Mouse (Mus musculus): ENCODE data around the gene Ctnna3. TPM values are rescaled to one million over a fixed set of nuclear protein-coding genes. Genes with fewer than 3 reads are reported as not detected.
"Not testable (repeated sequence)": the region's sequence is repeated elsewhere in the genome, so short reads cannot be mapped to it uniquely, and the experiment has no call there.

Ctnna3 gene
- polyA plus RNA-seq, 1 experiment from 2014 or later, result 0.26 TPM

GRCm38 (mm10) chr10:64197584-64197983, 767.7 kb downstream of the Ctnna3 start:
- 94% methylated on average over 1 of the region's 1 CpGs for WGBS
- no peak overlapping the region for H3K27ac ChIP-seq
- no peak overlapping the region for H3K4me2 ChIP-seq
- no peak overlapping the region for H3K4me3 ChIP-seq
- no peaks in the 10 kb centered on the region for H3K9me3 ChIP-seq (replicated peaks)
- H3K36me3 ChIP-seq (ENCODE audit: poor library complexity, severe bottlenecking), result no peaks in the 10 kb centered on the region
- no peaks in the 10 kb centered on the region for H3K27me3 ChIP-seq
- no peak for ATAC-seq
- no peak overlapping the region for H3K9ac ChIP-seq
- H3K4me1 ChIP-seq, result no peaks in the 10 kb centered on the region

DNA sequence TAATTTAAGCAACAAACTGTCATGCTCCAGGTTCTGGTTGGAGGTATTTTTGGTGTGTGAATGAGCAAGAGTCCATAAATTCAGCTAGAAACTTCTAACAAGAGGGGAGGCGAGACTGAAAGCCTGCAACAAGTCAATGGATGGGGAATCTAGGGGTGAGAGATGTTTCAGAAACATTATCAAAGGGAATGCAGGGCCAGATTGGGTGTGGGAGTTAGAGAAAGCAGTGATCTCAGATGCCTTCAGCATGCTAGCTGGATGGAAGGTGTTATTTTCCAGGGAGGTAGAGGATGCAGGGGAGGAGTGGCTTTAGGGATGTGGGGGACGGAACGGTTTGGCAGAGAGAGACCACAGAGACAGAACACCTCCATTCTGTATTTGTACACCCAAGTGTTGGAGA, 785.7 kb downstream of the Ctnna3 start:
- H3K9ac ChIP-seq, result no peak overlapping the region
- H3K27ac ChIP-seq, result no peak overlapping the region
- H3K9me3 ChIP-seq (replicated peaks), result no peaks in the 10 kb centered on the region
- no peak overlapping the region for H3K4me2 ChIP-seq
- no peaks in the 10 kb centered on the region for H3K4me1 ChIP-seq
- no peaks in the 10 kb centered on the region for H3K27me3 ChIP-seq
- no peak for ATAC-seq
- H3K4me3 ChIP-seq, result no peak overlapping the region
- H3K36me3 ChIP-seq (ENCODE audit: poor library complexity, severe bottlenecking), result no peaks in the 10 kb centered on the region
- WGBS, result 94% methylated on average over 3 of the region's 3 CpGs

DNA sequence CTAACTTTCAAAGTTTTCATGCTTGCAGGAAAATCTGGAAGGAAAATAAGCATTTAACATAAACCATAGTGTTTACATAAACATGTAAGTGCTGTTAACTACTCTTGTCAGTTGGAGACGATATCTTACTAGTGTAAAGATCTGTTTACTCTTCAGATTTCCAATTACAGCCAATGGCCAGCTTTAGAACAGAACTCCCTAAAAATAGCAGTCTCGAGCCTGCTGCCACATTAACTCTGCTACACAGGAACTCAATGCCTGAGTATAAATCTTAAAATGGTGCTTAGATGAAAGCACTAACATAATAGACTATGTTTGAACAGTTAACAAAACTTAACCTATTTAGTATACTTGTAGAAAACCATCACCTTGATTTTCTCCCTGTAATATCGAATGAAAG, 793.1 kb downstream of the Ctnna3 start:
- no peak overlapping the region for H3K27ac ChIP-seq
- no peak for ATAC-seq
- no peak overlapping the region for H3K4me2 ChIP-seq
- H3K4me3 ChIP-seq, result no peak overlapping the region
- H3K27me3 ChIP-seq, result no peaks in the 10 kb centered on the region
- no peaks in the 10 kb centered on the region for H3K4me1 ChIP-seq
- no peaks in the 10 kb centered on the region for H3K9me3 ChIP-seq (replicated peaks)
- no peak overlapping the region for H3K9ac ChIP-seq
- H3K36me3 ChIP-seq (ENCODE audit: poor library complexity, severe bottlenecking), result no peaks in the 10 kb centered on the region
- WGBS, result 81% methylated on average over 3 of the region's 3 CpGs

- H3K27ac ChIP-seq, result no peak overlapping the region
- no peak overlapping the region for H3K9ac ChIP-seq
- H3K36me3 ChIP-seq (ENCODE audit: poor library complexity, severe bottlenecking), result no peaks in the 10 kb centered on the region
- no peak overlapping the region for H3K4me2 ChIP-seq
- ATAC-seq, result no peak
- H3K4me3 ChIP-seq, result no peak overlapping the region
- H3K4me1 ChIP-seq, result no peaks in the 10 kb centered on the region
- WGBS, result 93% methylated on average over 9 of the region's 9 CpGs
- H3K9me3 ChIP-seq (replicated peaks), result no peaks in the 10 kb centered on the region
- H3K27me3 ChIP-seq, result no peaks in the 10 kb centered on the region
Measured at GRCm38 (mm10) chr10:64224007-64224406, 794.1 kb downstream of the Ctnna3 start.

DNA sequence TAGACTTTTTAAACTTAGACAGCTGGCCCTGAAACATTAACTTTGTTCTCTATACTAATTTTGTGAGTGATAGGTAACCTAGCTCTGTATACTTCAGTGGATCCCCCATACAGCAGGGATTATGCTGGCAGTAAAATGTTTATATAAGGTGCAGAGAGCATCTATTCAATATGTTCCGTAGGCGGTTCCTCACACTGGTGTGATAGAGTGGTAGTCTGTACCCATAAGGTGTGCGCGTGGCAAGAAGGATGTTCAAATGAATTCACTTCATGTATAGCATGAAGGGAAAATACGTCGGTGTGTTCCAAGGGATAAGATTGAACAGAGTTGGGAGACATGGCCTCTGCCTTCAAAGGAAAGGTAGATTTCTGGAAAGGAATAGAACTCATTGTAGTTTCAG, 794.5 kb downstream of the Ctnna3 start:
- no peaks in the 10 kb centered on the region for H3K27me3 ChIP-seq
- no peaks in the 10 kb centered on the region for H3K9me3 ChIP-seq (replicated peaks)
- ATAC-seq, result no peak
- no peak overlapping the region for H3K27ac ChIP-seq
- no peak overlapping the region for H3K4me2 ChIP-seq
- H3K4me3 ChIP-seq, result no peak overlapping the region
- no peak overlapping the region for H3K9ac ChIP-seq
- 96% methylated on average over 6 of the region's 6 CpGs for WGBS
- no peaks in the 10 kb centered on the region for H3K4me1 ChIP-seq
- H3K36me3 ChIP-seq (ENCODE audit: poor library complexity, severe bottlenecking), result no peaks in the 10 kb centered on the region

DNA sequence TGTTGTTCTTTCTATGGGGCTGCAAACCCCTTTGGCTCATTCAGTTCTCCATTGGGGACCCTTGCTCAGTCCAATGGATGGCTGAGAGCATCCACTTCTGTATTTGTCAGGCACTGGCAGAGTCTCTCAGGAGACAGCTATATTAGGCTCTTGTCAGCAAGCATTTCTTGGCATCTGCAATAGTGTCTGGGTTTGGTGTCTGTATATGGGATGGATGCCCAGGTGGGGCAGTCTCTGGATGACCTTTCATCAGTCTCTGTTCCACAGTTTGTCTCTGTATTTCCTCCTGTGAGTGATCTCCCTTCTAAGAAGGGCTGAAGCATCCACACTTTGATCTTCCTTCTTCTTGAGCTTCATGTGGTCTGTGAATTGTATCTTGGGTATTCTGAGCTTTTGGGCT, 795.9 kb downstream of the Ctnna3 start:
- not testable (repeated sequence) for H3K36me3 ChIP-seq (ENCODE audit: poor library complexity, severe bottlenecking); H3K27me3 ChIP-seq; H3K9ac ChIP-seq; ATAC-seq; H3K4me3 ChIP-seq; H3K4me1 ChIP-seq; H3K9me3 ChIP-seq (replicated peaks); H3K27ac ChIP-seq; H3K4me2 ChIP-seq

DNA sequence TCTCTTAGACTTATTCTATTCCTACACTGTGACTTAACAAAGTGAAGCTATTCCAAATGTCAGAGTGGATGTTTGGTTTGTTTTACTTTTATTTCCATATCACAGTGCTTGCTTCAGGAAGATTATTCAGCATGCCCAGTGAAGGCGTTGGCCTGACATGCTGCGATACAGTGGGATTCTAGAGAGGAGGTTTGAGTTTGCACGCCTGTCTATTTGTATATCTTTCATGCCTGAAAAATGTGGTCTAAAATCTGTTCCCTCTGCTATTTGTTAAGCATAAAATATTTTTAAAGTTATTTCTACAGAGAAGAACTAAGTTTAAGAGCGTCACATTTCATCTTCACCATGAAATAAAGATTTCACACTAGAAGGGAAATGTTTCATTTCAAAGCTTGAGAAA, 813.5 kb downstream of the Ctnna3 start:
- no peaks in the 10 kb centered on the region for H3K27me3 ChIP-seq
- 91% methylated on average over 4 of the region's 4 CpGs for WGBS
- H3K36me3 ChIP-seq (ENCODE audit: poor library complexity, severe bottlenecking), result no peaks in the 10 kb centered on the region
- H3K4me1 ChIP-seq, result no peaks in the 10 kb centered on the region
- H3K4me3 ChIP-seq, result no peak overlapping the region
- H3K4me2 ChIP-seq, result no peak overlapping the region
- H3K9ac ChIP-seq, result no peak overlapping the region
- H3K9me3 ChIP-seq (replicated peaks), result no peaks in the 10 kb centered on the region
- no peak for ATAC-seq
- no peak overlapping the region for H3K27ac ChIP-seq

DNA sequence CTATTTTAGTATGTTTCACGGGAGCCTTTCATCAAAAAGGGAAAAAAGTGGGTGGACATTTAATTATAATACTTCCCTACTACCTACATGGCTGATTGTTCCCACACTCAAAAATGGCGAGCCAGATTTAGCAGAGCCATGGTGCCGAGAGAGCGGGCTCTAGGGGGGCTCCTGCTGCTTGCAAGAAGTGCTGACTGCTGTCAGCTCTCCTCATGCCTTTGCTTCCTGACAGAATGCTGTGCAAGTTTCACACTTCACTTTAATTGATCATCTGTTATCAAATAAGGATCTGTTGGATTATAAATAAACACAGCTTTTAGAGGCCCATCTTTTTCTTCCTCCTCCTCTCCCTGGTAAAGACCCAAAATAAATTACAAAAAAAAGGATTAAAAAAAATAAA, 838.3 kb downstream of the Ctnna3 start:
- Histone ChIP-seq H3K9me3 (replicated peaks) (no peaks in the 10 kb centered on the region), H3K4me2 (no peak overlapping the region), H3K36me3 (ENCODE audit: poor library complexity, severe bottlenecking) (no peaks in the 10 kb centered on the region), H3K27me3 (no peaks in the 10 kb centered on the region), H3K4me3 (no peak overlapping the region), H3K27ac (no peak overlapping the region), H3K9ac (no peak overlapping the region), H3K4me1 (no peaks in the 10 kb centered on the region)
- peak; percentile 53; the same call in 1 of the 2 replicates for ATAC-seq
- 77% methylated on average over 4 of the region's 4 CpGs for WGBS

GRCm38 (mm10) chr10:64275143-64275542, 845.2 kb downstream of the Ctnna3 start:
- H3K4me2 ChIP-seq, result no peak overlapping the region
- no peak overlapping the region for H3K27ac ChIP-seq
- H3K4me1 ChIP-seq, result no peaks in the 10 kb centered on the region
- no peak overlapping the region for H3K4me3 ChIP-seq
- ATAC-seq, result no peak
- no peaks in the 10 kb centered on the region for H3K9me3 ChIP-seq (replicated peaks)
- no peaks in the 10 kb centered on the region for H3K36me3 ChIP-seq (ENCODE audit: poor library complexity, severe bottlenecking)
- 74% methylated on average over 1 of the region's 1 CpGs for WGBS
- H3K9ac ChIP-seq, result no peak overlapping the region
- H3K27me3 ChIP-seq, result no peaks in the 10 kb centered on the region

DNA sequence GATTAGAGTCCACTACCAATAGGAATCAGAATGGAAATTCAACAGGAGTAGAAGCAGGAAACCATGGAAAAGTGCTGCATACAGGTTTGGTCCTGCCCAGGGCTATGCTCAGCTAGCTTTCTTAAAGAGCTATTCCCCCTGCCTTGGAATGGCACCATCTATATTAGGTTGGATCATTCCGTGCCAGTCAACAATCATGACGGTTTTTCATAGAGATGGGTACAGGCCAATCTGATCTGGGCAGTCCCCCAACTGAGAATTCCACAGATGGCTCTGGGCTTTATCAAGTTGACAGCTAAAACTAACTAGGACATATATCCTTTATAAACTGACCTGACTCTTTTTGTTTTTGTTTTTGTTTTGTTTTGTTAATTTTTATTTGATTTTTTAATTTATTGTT, 848.9 kb downstream of the Ctnna3 start:
- WGBS, result 89% methylated on average over 2 of the region's 2 CpGs
- H3K9ac ChIP-seq, result no peak overlapping the region
- H3K9me3 ChIP-seq (replicated peaks), result no peaks in the 10 kb centered on the region
- no peak overlapping the region for H3K27ac ChIP-seq
- H3K4me2 ChIP-seq, result no peak overlapping the region
- no peak overlapping the region for H3K4me3 ChIP-seq
- no peaks in the 10 kb centered on the region for H3K36me3 ChIP-seq (ENCODE audit: poor library complexity, severe bottlenecking)
- no peaks in the 10 kb centered on the region for H3K27me3 ChIP-seq
- no peaks in the 10 kb centered on the region for H3K4me1 ChIP-seq
- no peak for ATAC-seq

- Histone ChIP-seq H3K36me3 (ENCODE audit: poor library complexity, severe bottlenecking) (no peaks in the 10 kb centered on the region), H3K27me3 (no peaks in the 10 kb centered on the region), H3K4me1 (no peaks in the 10 kb centered on the region), H3K4me2 (no peak overlapping the region), H3K9ac (no peak overlapping the region), H3K4me3 (no peak overlapping the region), H3K27ac (no peak overlapping the region), H3K9me3 (replicated peaks) (no peaks in the 10 kb centered on the region)
- no peak for ATAC-seq
Measured at GRCm38 (mm10) chr10:64305802-64306201, 875.9 kb downstream of the Ctnna3 start.

DNA sequence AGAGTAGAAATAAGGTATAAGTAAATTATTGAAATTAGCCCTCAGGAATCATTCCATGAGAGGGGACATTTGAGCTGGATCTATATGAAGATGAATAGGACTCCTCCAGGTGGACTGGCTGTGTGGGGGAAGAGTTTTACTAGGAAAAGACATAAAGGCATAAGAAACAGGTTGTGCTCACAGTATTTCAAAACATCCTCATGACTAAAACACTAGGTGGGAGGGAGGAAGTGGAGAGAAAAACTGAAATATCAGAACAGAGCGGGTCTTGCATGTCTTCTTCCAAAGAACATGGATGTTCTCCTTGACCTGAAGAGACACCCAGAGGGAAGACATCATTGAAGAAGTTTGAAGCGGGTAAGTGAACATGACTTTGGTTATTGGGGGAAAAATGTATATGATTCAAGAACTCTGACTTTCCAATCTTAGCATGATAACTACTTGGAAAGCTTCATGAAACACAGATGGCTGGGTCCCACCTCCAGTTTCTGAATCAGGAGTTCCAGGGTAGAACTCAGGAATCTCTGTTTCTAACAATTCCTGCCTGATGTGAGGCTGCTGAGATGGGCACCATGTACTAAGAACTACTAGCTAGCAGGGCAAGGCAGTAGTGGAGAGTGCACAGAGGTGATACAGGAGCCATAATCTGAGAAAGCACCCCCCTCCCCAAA, 881.9 kb downstream of the Ctnna3 start:
- no peaks in the 10 kb centered on the region for H3K27me3 ChIP-seq
- 94% methylated on average over 2 of the region's 2 CpGs for WGBS
- H3K9ac ChIP-seq, result no peak overlapping the region
- H3K4me2 ChIP-seq, result no peak overlapping the region
- no peak overlapping the region for H3K4me3 ChIP-seq
- no peak for ATAC-seq
- 0 out of 2 replicates have a peak, but pooled peaks cover 8% of the 10 kb centered on the region for H3K4me1 ChIP-seq
- no peaks in the 10 kb centered on the region for H3K36me3 ChIP-seq (ENCODE audit: poor library complexity, severe bottlenecking)
- H3K9me3 ChIP-seq (replicated peaks), result no peaks in the 10 kb centered on the region
- H3K27ac ChIP-seq, result no peak overlapping the region

DNA sequence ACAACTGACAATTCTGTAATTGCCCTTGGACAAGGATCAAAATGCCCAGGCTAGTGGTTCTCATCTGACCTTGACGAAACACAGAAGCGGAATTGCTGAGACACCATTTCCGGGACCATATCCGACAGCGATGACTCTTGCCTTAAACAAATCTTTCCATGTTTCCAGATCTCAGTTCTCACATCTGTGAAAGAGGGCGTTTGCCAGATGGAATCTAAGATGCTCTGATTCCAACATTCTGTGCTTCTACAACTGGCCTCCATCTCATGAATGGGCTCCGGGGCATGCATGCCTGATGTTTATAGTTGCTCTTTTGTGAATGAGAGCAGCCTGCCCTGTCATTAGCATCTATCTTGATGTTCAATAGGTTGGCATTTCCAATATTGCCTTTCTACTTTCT, 890.4 kb downstream of the Ctnna3 start:
- WGBS, result 87% methylated on average over 7 of the region's 7 CpGs
- Histone ChIP-seq H3K27me3 (no peaks in the 10 kb centered on the region), H3K9me3 (replicated peaks) (no peaks in the 10 kb centered on the region), H3K4me2 (no peak overlapping the region), H3K36me3 (ENCODE audit: poor library complexity, severe bottlenecking) (no peaks in the 10 kb centered on the region), H3K4me1 (0 out of 2 replicates have a peak, but pooled peaks cover under 1% of the 10 kb centered on the region), H3K9ac (no peak overlapping the region), H3K4me3 (no peak overlapping the region), H3K27ac (no peak overlapping the region)
- ATAC-seq, result no peak
